ENCODE assay signal across 9 mouse cellular contexts in the genomic region with DNA sequence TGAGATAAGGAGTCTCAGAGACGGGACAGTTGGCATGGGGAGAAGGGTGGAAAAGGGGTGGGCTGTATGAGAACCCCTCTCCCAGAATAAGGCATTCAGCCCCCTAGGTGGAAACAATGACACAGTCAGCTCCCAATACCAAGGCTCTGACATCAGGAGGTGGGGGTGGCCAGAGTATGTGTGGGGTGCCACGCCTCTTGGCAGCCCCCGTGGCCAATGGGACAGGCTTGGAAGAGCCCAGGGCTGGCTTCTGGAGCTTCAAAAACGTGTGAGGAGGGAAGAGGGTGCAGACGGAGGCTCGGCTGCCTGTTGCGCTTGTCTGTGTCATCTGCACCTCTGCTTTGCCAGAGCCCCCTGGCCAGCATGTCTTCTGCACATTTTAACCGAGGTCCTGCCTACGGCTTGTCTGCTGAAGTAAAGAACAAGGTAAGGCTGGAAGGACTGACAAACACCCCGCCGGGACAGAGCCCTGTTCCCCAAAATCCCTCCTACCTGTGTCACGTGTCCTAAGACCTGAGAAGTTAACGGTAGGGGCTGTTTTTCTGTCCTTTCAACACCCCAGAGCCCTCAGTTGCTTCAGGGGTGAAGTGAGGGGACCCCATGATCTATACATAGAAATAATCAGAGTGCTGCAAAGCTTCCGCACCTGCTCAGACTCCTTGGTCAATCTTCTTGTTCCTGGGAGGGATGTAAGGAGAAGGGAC. TPM values are rescaled to one million over a fixed set of nuclear protein-coding genes. Genes with fewer than 3 reads are reported as not detected.
A peak's percentile ranks its signal among the peaks of the same experiment; 100 is the strongest.
DNase-seq lines count a peak whose midpoint lies in the region; ATAC-seq and TF ChIP-seq lines count a peak whose summit lies in the region.
"Had no signal": no experiment of that assay in that cellular context is flagged by ENCODE, and none has a peak within 500 bp of the region (broad histone marks: within the 10 kb centered on the region; RNA-seq: fewer than 3 reads in every experiment).

A gene (plus strand): TSS at position 224 of the 704 bp plus-strand sequence.

- no peak for ATAC-seq in intestine, postnatal 0 days
- ATAC-seq in stomach, embryonic 16.5 days (ENCODE audit: insufficient read depth, low FRiP score): peak; percentile 62; the same call in 1 of the 2 replicates

- no peaks in the 10 kb centered on the region for H3K36me3 ChIP-seq in intestine, postnatal 0 days (ENCODE audit: control insufficient read depth, insufficient read depth)
- H3K36me3 ChIP-seq in stomach, embryonic 16.5 days (ENCODE audit: control insufficient read depth, insufficient read depth, low read length): no peaks in the 10 kb centered on the region

- peak; percentile 46 for DNase-seq in adrenal gland, postnatal 10 days
- no peak for DNase-seq in adrenal gland, adult 8-10 months
- DNase-seq in retina, postnatal 1 day: peak; percentile 39
- DNase-seq in retina, embryonic 14.5 days (ENCODE audit: low spot score): no peak
- no peak for DNase-seq in thymus, postnatal 10 days (ENCODE audit: low spot score in 2 of 2)
- no peak for DNase-seq in thymus, postnatal 25 days
- DNase-seq: cerebellum, adult 8-10 months had no signal

- H3K9ac ChIP-seq in intestine, postnatal 0 days (ENCODE audit: low read depth, low read length): peak within 1 kb of the TSS; percentile 23; the same call in 1 of the 2 replicates
- peak within 1 kb of the TSS; percentile 63 for H3K9ac ChIP-seq in stomach, embryonic 16.5 days (ENCODE audit: low read length)

- H3K27me3 ChIP-seq in intestine, postnatal 0 days (replicated peaks; ENCODE audit: control insufficient read depth, insufficient read depth, low read length): peaks cover 20% of the 10 kb centered on the region
- peaks cover 24% of the 10 kb centered on the region for H3K27me3 ChIP-seq in stomach, embryonic 16.5 days (ENCODE audit: control insufficient read depth, insufficient read depth, low read length)

- no peaks in the 10 kb centered on the region for H3K9me3 ChIP-seq in intestine, postnatal 0 days (ENCODE audit: control insufficient read depth)
- H3K9me3 ChIP-seq in stomach, embryonic 16.5 days (replicated peaks; ENCODE audit: control insufficient read depth, low read length): no peaks in the 10 kb centered on the region

- 5% methylated on average over 14 of the region's 14 CpGs for WGBS in intestine, postnatal 0 days
- WGBS in stomach, embryonic 16.5 days: 5% methylated on average over 14 of the region's 14 CpGs

- H3K4me1 ChIP-seq in intestine, postnatal 0 days (replicated peaks; ENCODE audit: control insufficient read depth, insufficient read depth, low read length): no peaks in the 10 kb centered on the region
- H3K4me1 ChIP-seq in stomach, embryonic 16.5 days (ENCODE audit: control insufficient read depth, insufficient read depth, low read length): 0 out of 2 replicates have a peak, but pooled peaks cover 4% of the 10 kb centered on the region

- no peak for TF ChIP-seq CTCF in intestine, postnatal 0 days (IDR thresholded peaks at IDR 0.05; ENCODE audit: low read depth)

- no peak within 1 kb of the TSS for H3K27ac ChIP-seq in intestine, postnatal 0 days (ENCODE audit: low read depth, low read length)
- H3K27ac ChIP-seq in stomach, embryonic 16.5 days (ENCODE audit: low read length): peak within 1 kb of the TSS; percentile 84

- H3K4me3 ChIP-seq in intestine, postnatal 0 days (ENCODE audit: low read depth, low read length): peak within 1 kb of the TSS; percentile 7
- H3K4me3 ChIP-seq in stomach, embryonic 16.5 days (replicated peaks; ENCODE audit: low read length): peak within 1 kb of the TSS; percentile 38

- peak within 1 kb of the TSS; percentile 31 for H3K4me2 ChIP-seq in intestine, postnatal 0 days (replicated peaks; ENCODE audit: low read depth)
- peak within 1 kb of the TSS; percentile 36 for H3K4me2 ChIP-seq in stomach, embryonic 16.5 days (ENCODE audit: low read depth, low read length)

RNA-seq across cellular contexts. Expression of the gene that starts here (rescaled TPM):
- total RNA-seq in adrenal gland, postnatal 10 days (2021): 10 to 100 TPM in 1 of 2 experiments, 1 to 10 TPM in 1; 1.4 to 12.9 TPM
- 1 to 10 TPM in 3 of 4 experiments, under 1 TPM in 1; 0.89 to 2.8 (median 1.2) TPM for total RNA-seq in adrenal gland, adult 8-10 months (2022)
- 419 and 432 TPM in 2 replicates for polyA plus RNA-seq in intestine, postnatal 0 days (2015; fragmentation: Nextera tagmentation; extraction: Ambion mirVana)
- 505 and 582 TPM in 2 replicates for polyA plus RNA-seq in stomach, embryonic 16.5 days (2015; fragmentation: Nextera tagmentation; extraction: Ambion mirVana)

Comparison
In these comparisons a context has a peak if more than half of its experiments do, and no peak if none do; other contexts are left out.
1. DNase-seq: peak in adrenal gland, postnatal 10 days (single experiment) and retina, postnatal 1 day (single experiment); none in adrenal gland, adult 8-10 months (single experiment), retina, embryonic 14.5 days (single experiment), thymus, postnatal 10 days (0 of 2) and thymus, postnatal 25 days (single experiment).